Mouse (Mus musculus) hindbrain, postnatal 0 days (tissue): Measurements from ENCODE around the gene Abcb8. TPM values are rescaled to one million over a fixed set of nuclear protein-coding genes. Genes with fewer than 3 reads are reported as not detected.
A peak's percentile ranks its signal among the peaks of the same experiment; 100 is the strongest.

Source experiments
- ATAC-seq: fragments of 200-750 bp; cut with Nextera tagmentation; 2 replicates; pipeline ENCODE4 v1.8.0; 2017; ENCODE audit warnings: mild to moderate bottlenecking, moderate TSS enrichment, moderate library complexity
- DNase-seq: peaks from one replicate; pipeline ENCODE4 v3.0.0-alpha.2; 2015; ENCODE audit warnings: low spot score
- H3K27ac ChIP-seq: fragments of 300-500 bp; sonication (generic); 2 replicates; pipeline ENCODE4 v1.5.1; 2014; ENCODE audit warnings: mild to moderate bottlenecking
- H3K27me3 ChIP-seq: fragments of 300-500 bp; sonication (generic); 2 replicates; pipeline ENCODE4 v1.6.1; 2014; ENCODE audit warnings: low read length, mixed read lengths; ENCODE audit not compliant: insufficient read depth
- H3K36me3 ChIP-seq: fragments of 300-500 bp; sonication (generic); 2 replicates; pipeline ENCODE4 v1.6.1; 2014; ENCODE audit warnings: low read length, mixed read lengths; ENCODE audit not compliant: insufficient read depth
- H3K4me1 ChIP-seq: fragments of 300-500 bp; sonication (generic); 2 replicates; pipeline ENCODE4 v1.6.1; 2014; ENCODE audit warnings: antibody characterized with exemption, low read length, mixed read lengths; ENCODE audit not compliant: insufficient read depth
- H3K4me2 ChIP-seq: fragments of 300-500 bp; sonication (generic); 2 replicates; pipeline ENCODE4 v1.6.1; 2014; ENCODE audit warnings: low read depth, mild to moderate bottlenecking, low read length, moderate library complexity, mixed read lengths
- H3K4me3 ChIP-seq: fragments of 300-500 bp; sonication (generic); 2 replicates; pipeline ENCODE4 v1.5.1; 2014; ENCODE audit warnings: low read length
- H3K9ac ChIP-seq: fragments of 300-500 bp; sonication (generic); replicated peaks from 2 replicates; pipeline ENCODE4 v1.6.1; 2014; ENCODE audit warnings: mild to moderate bottlenecking, low read length, moderate library complexity, mixed read lengths
- H3K9me3 ChIP-seq: fragments of 300-500 bp; sonication (generic); 2 replicates; pipeline ENCODE4 v1.6.1; 2016; ENCODE audit warnings: low read length, mixed read lengths
- CTCF ChIP-seq: IDR thresholded peaks from 2 replicates; pipeline ENCODE4 v1.5.1; 2016; ENCODE audit warnings: antibody characterized with exemption, control low read depth, low read depth
- WGBS: fragments of 180-500 bp; shearing (Covaris S2); extraction: QIAGEN DNeasy Blood & Tissue Kit; methylation state at CpG from one replicate; pipeline ENCODE4 v1.1.7; 2014; 5-methylcytosine and 5-hydroxymethylcytosine counted together
- polyA plus RNA-seq: library from polyadenylated mRNA; unstranded; fragments of >200 nt; fragmentation: Nextera tagmentation; extraction: Ambion mirVana; gene quantifications from 2 replicates; pipeline ENCODE4 v1.2.1, GENCODE M21; 2015
- total RNA-seq: library from RNA; depleted of rRNA; stranded (reverse); fragments of >200 nt; gene quantifications from 2 replicates; pipeline ENCODE4 v1.2.3, GENCODE M21; 2014

Gene Abcb8
- total and polyA plus RNA-seq, 2 experiments from 2014 or later = 43.5 to 90.6 TPM

- no peaks in the 10 kb centered on the region for H3K9me3 ChIP-seq
- TF ChIP-seq CTCF = no peak
- no peak for ATAC-seq
- DNase-seq = peak; percentile 52
- H3K4me2 ChIP-seq = peak overlapping the region; percentile 99
- WGBS = under 1% methylated on average over 29 of the region's 30 CpGs
- H3K27me3 ChIP-seq = no peaks in the 10 kb centered on the region
- peak overlapping the region; percentile 54; the same call in 1 of the 2 replicates for H3K27ac ChIP-seq
- H3K36me3 ChIP-seq = no peaks in the 10 kb centered on the region
- H3K4me1 ChIP-seq = peaks cover 39% of the 10 kb centered on the region
- H3K4me3 ChIP-seq = peak overlapping the region; percentile 48
- peak overlapping the region; percentile 33 for H3K9ac ChIP-seq
These were observed 44.9 kb upstream of the Abcb8 start for GRCm38 (mm10) chr5:24348546-24348945.

GRCm38 (mm10) chr5:24350073-24350472 is 43.4 kb upstream of the Abcb8 start:
- H3K4me3 ChIP-seq = peak overlapping the region; percentile 70; the same call in 1 of the 2 replicates
- H3K4me1 ChIP-seq = peaks cover 27% of the 10 kb centered on the region
- ATAC-seq (no peak), DNase-seq (no peak)
- peak overlapping the region; percentile 99 for H3K4me2 ChIP-seq
- H3K27me3 ChIP-seq = no peaks in the 10 kb centered on the region
- no peak overlapping the region; the same call in 1 of the 2 replicates for H3K9ac ChIP-seq
- no peak overlapping the region for H3K27ac ChIP-seq
- H3K36me3 ChIP-seq = no peaks in the 10 kb centered on the region
- no peaks in the 10 kb centered on the region for H3K9me3 ChIP-seq
- 39% methylated on average over 3 of the region's 3 CpGs for WGBS
- TF ChIP-seq CTCF = no peak

- peak overlapping the region; percentile 78 for H3K9ac ChIP-seq
- ATAC-seq (no peak), DNase-seq (no peak)
- peak overlapping the region; percentile 99 for H3K4me2 ChIP-seq
- H3K4me3 ChIP-seq = peak overlapping the region; percentile 70
- TF ChIP-seq CTCF = no peak
- H3K9me3 ChIP-seq = no peaks in the 10 kb centered on the region
- no peaks in the 10 kb centered on the region for H3K27me3 ChIP-seq
- H3K36me3 ChIP-seq = no peaks in the 10 kb centered on the region
- H3K27ac ChIP-seq = peak overlapping the region; percentile 76
- peaks cover 27% of the 10 kb centered on the region for H3K4me1 ChIP-seq
- WGBS = 28% methylated on average over 15 of the region's 15 CpGs
These were observed 42.8 kb upstream of the Abcb8 start for GRCm38 (mm10) chr5:24350531-24351250.

- 0% methylated on average over 16 of the region's 53 CpGs for WGBS
- Histone ChIP-seq H3K4me1 (peaks cover 27% of the 10 kb centered on the region), H3K27ac (peak within 1 kb of the TSS; percentile 76), H3K9me3 (no peaks in the 10 kb centered on the region), H3K36me3 (no peaks in the 10 kb centered on the region), H3K9ac (peak within 1 kb of the TSS; percentile 78), H3K4me2 (peak within 1 kb of the TSS; percentile 99), H3K27me3 (no peaks in the 10 kb centered on the region), H3K4me3 (peak within 1 kb of the TSS; percentile 70)
- DNase-seq (no peak), ATAC-seq (peak; percentile 36)
- no peak for TF ChIP-seq CTCF
These were observed 42.2 kb upstream of the Abcb8 start, which contains the start of gene Kcnh2 for GRCm38 (mm10) chr5:24351278-24351677. Kcnh2 (minus strand) TSS chr5:24351604.

GRCm38 (mm10) chr5:24351701-24352171 is 41.7 kb upstream of the Abcb8 start:
- Histone ChIP-seq H3K9ac (peak overlapping the region; percentile 78), H3K36me3 (no peaks in the 10 kb centered on the region), H3K9me3 (no peaks in the 10 kb centered on the region), H3K27ac (peak overlapping the region; percentile 76), H3K4me3 (peak overlapping the region; percentile 70), H3K4me2 (peak overlapping the region; percentile 99), H3K27me3 (no peaks in the 10 kb centered on the region), H3K4me1 (peaks cover 27% of the 10 kb centered on the region)
- WGBS = under 1% methylated on average over 38 of the region's 41 CpGs
- ATAC-seq = peak; percentile 89
- DNase-seq = peak; percentile 94
- no peak for TF ChIP-seq CTCF

GRCm38 (mm10) chr5:24352251-24352859 is 41.1 kb upstream of the Abcb8 start:
- no peaks in the 10 kb centered on the region for H3K27me3 ChIP-seq
- peak overlapping the region; percentile 78; the same call in 1 of the 2 replicates for H3K9ac ChIP-seq
- no peak for TF ChIP-seq CTCF
- DNase-seq (peak; percentile 54), ATAC-seq (peak; percentile 22; the same call in 1 of the 2 replicates)
- peak overlapping the region; percentile 99 for H3K4me2 ChIP-seq
- peak overlapping the region; percentile 76 for H3K27ac ChIP-seq
- H3K36me3 ChIP-seq = no peaks in the 10 kb centered on the region
- peaks cover 27% of the 10 kb centered on the region for H3K4me1 ChIP-seq
- 3% methylated on average over 22 of the region's 24 CpGs for WGBS
- peak overlapping the region; percentile 70 for H3K4me3 ChIP-seq
- H3K9me3 ChIP-seq = no peaks in the 10 kb centered on the region
